Mouse (Mus musculus) bone marrow, adult 2 months (tissue): Measurements from ENCODE around the gene Gna13.

Source experiments
- CTCF ChIP-seq: fragments of 200-500 bp; IDR thresholded peaks from 2 replicates; pipeline ENCODE4 v1.5.1; 2011; ENCODE audit warnings: low read length, control low read depth; ENCODE audit not compliant: control insufficient read depth, insufficient read depth
- POLR2A ChIP-seq: fragments of 200-500 bp; IDR thresholded peaks from 2 replicates; pipeline ENCODE4 v1.6.1; 2011; ENCODE audit warnings: low read depth, mild to moderate bottlenecking, control low read depth, low read length, borderline replicate concordance; ENCODE audit not compliant: control insufficient read depth

GRCm38 (mm10) chr11:109434233-109434798 lies 71.7 kb downstream of the Gna13 start:
- no peak for TF ChIP-seq CTCF
- no peak for TF ChIP-seq POLR2A
